Mouse (Mus musculus) thymus, adult 2 months (tissue): Measurements from ENCODE around the gene Cfap45.

Experiments
- CTCF ChIP-seq: fragments of 200-500 bp; IDR thresholded peaks from 2 replicates; pipeline ENCODE4 v1.5.1; 2012; ENCODE audit warnings: mild to moderate bottlenecking, control low read depth, low read length, moderate library complexity, borderline replicate concordance; ENCODE audit not compliant: control insufficient read depth, poor library complexity, insufficient read depth; ENCODE audit errors: extremely low read depth
- POLR2A ChIP-seq: fragments of 200-500 bp; IDR thresholded peaks from 2 replicates; pipeline ENCODE4 v1.6.1; 2012; ENCODE audit warnings: mild to moderate bottlenecking, low read length, control low read depth, moderate library complexity; ENCODE audit not compliant: control insufficient read depth, poor library complexity, insufficient read depth; ENCODE audit errors: extremely low read depth

- no peak for TF ChIP-seq CTCF
- no peak for TF ChIP-seq POLR2A
Observed at GRCm38 (mm10) chr1:172552623-172553022, 32.0 kb downstream of the Cfap45 start.
